Mouse (Mus musculus) heart, embryonic 14.5 days (tissue): ENCODE measurements at regions not wholly inside any gene's neighbourhood (a gene's known extent, or its start where the extent isn't known, plus 50 kb on each side); places are given as distances from the start of the nearest gene placed in this dataset.

Source experiments
- ATAC-seq: fragments of 200-750 bp; cut with Nextera tagmentation; 2 replicates; pipeline ENCODE4 v1.8.0; 2017; ENCODE audit warnings: low read depth, moderate TSS enrichment; ENCODE audit not compliant: insufficient number of reproducible peaks, insufficient read depth, low FRiP score
- H3K27ac ChIP-seq, 2 experiments: fragments of 200-500 bp in 1 of 2; fragments of 300-500 bp in 1 of 2; sonication (generic) in 1 of 2; replicated peaks in 1 of 2; 2 replicates each; pipeline ENCODE4 v1.5.1; 2012 to 2014; ENCODE audit warnings: low read depth in 2 of 2, low read length in 2 of 2, control low read depth in 1 of 2, mild to moderate bottlenecking in 1 of 2, mixed read lengths in 1 of 2; ENCODE audit not compliant: control insufficient read depth in 1 of 2, insufficient read depth in 1 of 2
- H3K27me3 ChIP-seq: fragments of 300-500 bp; sonication (generic); 2 replicates; pipeline ENCODE4 v1.6.1; 2014; ENCODE audit warnings: mild to moderate bottlenecking, low read length, control low read depth; ENCODE audit not compliant: control insufficient read depth, insufficient read depth
- H3K36me3 ChIP-seq: fragments of 300-500 bp; sonication (generic); 2 replicates; pipeline ENCODE4 v1.6.1; 2014; ENCODE audit warnings: mild to moderate bottlenecking, control low read depth, low read length, mixed read lengths; ENCODE audit not compliant: control insufficient read depth, insufficient read depth
- H3K4me1 ChIP-seq, 2 experiments: fragments of 200-500 bp in 1 of 2; fragments of 300-500 bp in 1 of 2; sonication (generic) in 1 of 2; 2 replicates each; pipeline ENCODE4 v1.6.1; 2012 to 2014; ENCODE audit warnings: low read length in 2 of 2, control low read depth in 1 of 2, mixed read lengths in 1 of 2; ENCODE audit not compliant: control insufficient read depth in 2 of 2, insufficient read depth in 2 of 2
- H3K4me2 ChIP-seq: fragments of 300-500 bp; sonication (generic); 2 replicates; pipeline ENCODE4 v1.6.1; 2014; ENCODE audit warnings: mild to moderate bottlenecking, low read length
- H3K4me3 ChIP-seq, 2 experiments: fragments of 200-500 bp in 1 of 2; fragments of 300-500 bp in 1 of 2; sonication (generic) in 1 of 2; 2 replicates each; pipeline ENCODE4 v1.5.1; 2012 to 2014; ENCODE audit warnings: low read length in 2 of 2, mild to moderate bottlenecking in 2 of 2, control low read depth in 1 of 2, low read depth in 1 of 2, moderate library complexity in 1 of 2; ENCODE audit not compliant: control insufficient read depth in 1 of 2, insufficient read depth in 1 of 2
- H3K9ac ChIP-seq: fragments of 300-500 bp; sonication (generic); 2 replicates; pipeline ENCODE4 v1.6.1; 2014; ENCODE audit warnings: mild to moderate bottlenecking, low read length
- H3K9me3 ChIP-seq: fragments of 300-500 bp; sonication (generic); 2 replicates; pipeline ENCODE4 v1.6.1; 2016; ENCODE audit warnings: low read length, control low read depth; ENCODE audit not compliant: control insufficient read depth
- WGBS: fragments of 180-500 bp; shearing (Covaris S2); extraction: QIAGEN DNeasy Blood & Tissue Kit; methylation state at CpG from one replicate; pipeline ENCODE4 v1.1.7; 2014; 5-methylcytosine and 5-hydroxymethylcytosine counted together

- Histone ChIP-seq H3K9me3 (no peaks in the 10 kb centered on the region), H3K9ac (no peak overlapping the region), H3K27me3 (no peaks in the 10 kb centered on the region; the same call in 1 of the 2 replicates), H3K4me1 (no peaks in the 10 kb centered on the region), H3K4me2 (no peak overlapping the region), H3K27ac (no peak overlapping the region), H3K4me3 (no peak overlapping the region), H3K36me3 (no peaks in the 10 kb centered on the region)
- 62% methylated on average over 6 of the region's 6 CpGs for WGBS
- ATAC-seq = no peak
These were observed 78.8 kb downstream of the Thnsl2 start for GRCm38 (mm10) chr6:71065428-71065827.

DNA sequence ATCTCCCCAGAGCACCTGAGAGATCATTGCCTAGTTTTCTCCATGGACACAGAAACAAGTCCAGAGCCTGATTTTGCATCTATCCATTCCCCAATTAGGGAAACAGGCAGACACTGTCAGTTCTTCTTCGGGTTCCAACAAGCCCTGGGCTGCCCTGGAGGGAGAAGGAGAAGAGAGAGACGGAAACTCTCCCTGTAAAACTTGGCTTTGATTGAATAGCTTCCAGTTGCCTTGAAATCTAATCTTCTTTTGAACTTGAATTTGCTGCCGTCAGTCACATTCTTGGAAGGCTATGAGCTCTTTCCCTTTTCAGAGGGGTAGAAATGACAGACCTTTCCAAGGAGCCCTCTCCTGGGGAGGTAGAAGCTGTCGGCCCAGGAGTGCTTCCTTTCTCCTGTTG lies 75.0 kb downstream of the Thnsl2 start:
- no peaks in the 10 kb centered on the region for H3K4me1 ChIP-seq
- H3K36me3 ChIP-seq = no peaks in the 10 kb centered on the region
- no peak overlapping the region for H3K27ac ChIP-seq
- 32% methylated on average over 4 of the region's 4 CpGs for WGBS
- no peaks in the 10 kb centered on the region for H3K9me3 ChIP-seq
- ATAC-seq = no peak
- H3K27me3 ChIP-seq = no peaks in the 10 kb centered on the region; the same call in 1 of the 2 replicates
- H3K4me2 ChIP-seq = no peak overlapping the region
- H3K4me3 ChIP-seq = no peak overlapping the region
- no peak overlapping the region for H3K9ac ChIP-seq

DNA sequence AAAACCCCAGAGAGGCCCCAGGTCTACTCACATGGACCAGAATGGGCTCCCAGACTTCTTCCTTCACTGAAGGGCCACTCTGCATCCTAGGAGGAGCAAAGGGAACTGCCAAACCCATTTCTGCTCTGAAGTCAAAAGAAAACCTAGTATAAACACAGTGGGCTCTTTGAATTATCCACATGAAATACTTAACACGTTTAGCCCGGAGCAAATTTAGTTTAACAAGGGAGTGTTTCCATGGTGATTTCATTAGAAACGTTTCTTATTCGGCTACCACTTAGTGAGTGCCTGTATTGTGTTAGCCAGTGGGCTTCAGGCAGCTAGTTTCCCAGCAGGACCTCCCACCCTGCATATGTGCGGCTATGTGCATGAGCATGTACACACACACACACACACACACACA lies 69.4 kb downstream of the Thnsl2 start:
- WGBS = 64% methylated on average over 5 of the region's 5 CpGs

More for the DNA sequence above, 69.4 kb downstream of the Thnsl2 start:
- ATAC-seq = no peak
- no peak overlapping the region for H3K9ac ChIP-seq
- H3K27me3 ChIP-seq = no peaks in the 10 kb centered on the region
- H3K9me3 ChIP-seq = no peaks in the 10 kb centered on the region
- no peak overlapping the region for H3K27ac ChIP-seq
- H3K4me3 ChIP-seq = no peak overlapping the region
- H3K4me1 ChIP-seq = no peaks in the 10 kb centered on the region
- H3K36me3 ChIP-seq = no peaks in the 10 kb centered on the region
- H3K4me2 ChIP-seq = no peak overlapping the region
